Mouse (Mus musculus) retina, embryonic 14.5 days (tissue): Measurements from ENCODE around the gene Mrps6.

Experiments
- DNase-seq: peaks from one replicate; pipeline ENCODE4 v3.0.0-alpha.2; 2015; ENCODE audit warnings: low spot score

Gene Mrps6

DNA sequence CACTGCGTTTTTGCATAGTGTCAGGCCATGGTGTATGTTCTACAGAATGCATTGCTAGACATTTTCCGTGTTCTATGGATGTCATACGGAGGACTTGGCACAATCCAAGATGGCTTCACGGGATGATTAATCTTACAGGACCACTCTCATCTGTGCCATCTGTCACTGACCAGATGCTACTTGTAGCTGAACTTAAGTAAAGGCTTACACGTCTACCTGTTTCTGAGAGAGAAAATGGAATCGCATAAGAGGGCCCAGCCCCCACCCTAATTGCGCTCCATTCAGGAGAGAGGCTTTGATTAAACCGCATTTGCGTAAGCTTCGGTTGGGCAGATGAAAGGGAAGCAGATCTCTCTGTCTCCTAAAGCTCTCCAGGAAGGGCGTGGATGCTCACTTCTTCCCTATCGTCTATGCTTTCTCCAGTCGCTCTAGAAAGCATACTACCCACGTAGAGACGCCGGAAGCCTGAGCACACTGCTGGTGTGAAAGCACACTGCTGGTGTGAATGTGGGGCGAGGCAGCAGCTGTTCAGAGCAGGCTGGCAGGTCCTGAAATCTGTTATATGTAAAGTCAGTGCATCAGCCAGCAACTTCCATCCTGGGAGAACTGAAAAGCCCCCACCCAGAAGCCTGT is 62.9 kb downstream of the Mrps6 start:
- no peak for DNase-seq

DNA sequence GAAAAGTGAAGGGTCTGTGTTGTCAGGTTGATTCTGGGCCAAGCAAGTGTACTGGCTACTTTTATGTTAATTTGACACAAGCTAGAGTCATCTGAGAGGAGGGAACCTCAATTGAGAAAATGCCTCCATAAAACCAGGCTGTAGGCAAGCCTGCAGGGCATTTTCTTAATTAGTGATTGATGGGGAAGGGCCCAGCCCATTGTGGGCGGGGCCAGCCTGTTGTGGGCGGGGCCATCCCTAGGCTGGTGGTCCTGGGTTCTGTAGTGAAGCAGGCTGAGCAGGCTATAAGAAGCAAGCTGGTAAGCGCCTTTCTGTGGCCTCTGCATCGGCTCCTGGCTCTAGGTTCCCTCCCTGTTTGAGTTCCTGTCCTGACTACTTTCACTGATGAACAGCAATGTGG is 69.2 kb downstream of the Mrps6 start:
- DNase-seq, result no peak

DNA sequence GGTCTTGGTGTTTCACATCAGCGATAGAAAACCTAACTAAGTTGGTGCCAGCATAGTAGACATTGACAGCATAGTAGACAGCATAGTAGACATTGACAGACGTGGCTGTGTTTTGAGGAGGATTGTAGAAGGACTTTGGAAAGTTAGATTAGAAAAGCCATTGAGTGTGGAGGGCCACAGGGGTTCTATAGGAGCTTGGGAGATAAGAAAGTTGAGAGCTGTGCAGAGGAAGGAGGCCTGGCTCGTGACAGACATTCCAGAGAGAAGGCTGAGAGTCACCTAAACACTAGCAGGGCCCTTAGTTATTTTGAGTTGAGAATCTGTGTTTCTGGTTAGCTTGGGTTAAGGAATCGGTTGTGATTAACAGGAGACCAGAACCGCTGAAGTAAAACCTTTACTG is 69.6 kb downstream of the Mrps6 start:
- DNase-seq, result no peak

DNA sequence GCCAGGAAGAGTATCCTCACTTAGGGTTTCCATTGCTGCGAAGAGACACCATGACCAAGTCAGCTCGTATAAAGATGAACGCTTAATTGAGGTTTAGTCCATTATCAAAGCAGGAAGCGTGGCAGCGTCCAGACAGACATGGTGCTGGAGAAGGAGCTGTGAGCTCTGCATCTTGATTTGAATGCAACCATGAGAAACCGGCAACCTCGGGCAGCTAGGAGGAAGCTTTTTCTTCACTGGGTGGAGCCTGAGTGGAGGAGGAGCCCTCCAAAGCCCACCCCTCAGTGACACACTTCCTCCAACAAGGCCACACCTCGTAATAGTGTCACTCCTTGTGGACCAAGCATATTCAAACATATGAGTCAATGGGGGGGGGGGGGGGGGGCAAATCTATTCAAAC is 71.8 kb downstream of the Mrps6 start:
- DNase-seq, result no peak

DNA sequence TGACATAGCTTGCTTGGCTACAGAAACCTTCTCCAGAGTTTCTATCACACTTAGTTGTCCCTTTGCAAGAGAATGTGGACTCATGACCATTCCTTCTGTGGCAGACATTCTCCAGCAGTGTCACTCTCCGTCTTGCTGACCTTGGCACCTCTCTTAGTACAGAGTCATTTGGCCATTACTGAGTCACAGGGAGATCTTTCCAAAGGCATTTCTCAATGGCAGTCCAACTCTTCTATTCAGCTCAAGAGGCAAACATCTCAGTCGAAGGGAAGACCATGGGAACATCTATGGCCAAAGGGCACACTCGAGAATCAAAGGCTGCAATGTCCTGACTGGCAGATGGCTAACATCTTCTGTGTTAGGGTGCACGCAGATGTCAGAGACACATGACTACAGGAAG is 74.4 kb downstream of the Mrps6 start:
- DNase-seq, result no peak

DNA sequence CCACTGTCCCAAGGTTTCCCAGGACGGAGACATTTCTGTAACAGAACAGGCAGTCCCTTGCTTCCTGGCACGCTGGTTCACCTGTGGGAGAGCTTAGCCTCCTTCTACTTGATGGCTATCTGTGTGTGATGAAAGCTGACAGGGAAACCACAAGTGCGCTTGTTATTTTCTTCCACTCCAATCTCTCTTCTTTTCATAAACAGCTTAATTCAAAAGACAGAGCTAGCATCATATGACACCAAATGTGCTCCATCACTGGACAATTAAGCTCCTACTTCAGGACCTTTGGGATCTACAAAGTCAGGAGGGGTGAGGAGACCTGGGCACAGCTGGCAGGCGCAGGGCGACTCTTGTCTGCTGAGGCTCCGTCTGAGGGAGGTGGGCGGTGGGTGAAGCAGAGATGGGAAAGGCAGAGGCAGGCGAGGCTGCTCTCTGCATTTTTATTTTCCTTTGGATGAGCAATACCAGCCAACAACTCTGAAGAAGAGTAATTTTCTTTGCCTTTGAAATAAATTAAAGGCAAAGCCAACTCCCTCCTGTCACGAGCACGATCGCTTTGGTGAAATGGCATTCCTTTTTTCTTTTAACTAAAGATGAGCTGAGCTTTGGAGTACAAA is 76.2 kb downstream of the Mrps6 start:
- no peak for DNase-seq

DNA sequence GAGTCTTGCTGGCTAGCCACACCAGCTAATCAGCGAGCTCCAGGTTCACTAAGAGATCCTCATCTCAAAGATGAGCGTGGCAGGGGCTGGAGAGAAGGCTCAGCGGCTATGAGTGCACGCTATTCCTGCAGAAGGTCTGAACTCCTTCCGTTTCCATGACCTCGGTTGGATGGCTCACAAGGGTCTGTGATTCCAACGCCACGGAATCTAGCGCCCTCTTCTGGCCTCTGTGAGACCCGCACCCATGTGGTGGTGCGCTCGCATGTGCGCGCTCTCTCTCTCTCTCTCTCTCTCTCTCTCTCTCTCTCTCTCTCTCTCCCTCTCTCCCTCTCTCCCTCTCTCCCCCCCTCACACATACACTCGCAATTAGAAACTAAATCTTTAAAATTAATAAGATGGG is 78.2 kb downstream of the Mrps6 start:
- no peak for DNase-seq

DNA sequence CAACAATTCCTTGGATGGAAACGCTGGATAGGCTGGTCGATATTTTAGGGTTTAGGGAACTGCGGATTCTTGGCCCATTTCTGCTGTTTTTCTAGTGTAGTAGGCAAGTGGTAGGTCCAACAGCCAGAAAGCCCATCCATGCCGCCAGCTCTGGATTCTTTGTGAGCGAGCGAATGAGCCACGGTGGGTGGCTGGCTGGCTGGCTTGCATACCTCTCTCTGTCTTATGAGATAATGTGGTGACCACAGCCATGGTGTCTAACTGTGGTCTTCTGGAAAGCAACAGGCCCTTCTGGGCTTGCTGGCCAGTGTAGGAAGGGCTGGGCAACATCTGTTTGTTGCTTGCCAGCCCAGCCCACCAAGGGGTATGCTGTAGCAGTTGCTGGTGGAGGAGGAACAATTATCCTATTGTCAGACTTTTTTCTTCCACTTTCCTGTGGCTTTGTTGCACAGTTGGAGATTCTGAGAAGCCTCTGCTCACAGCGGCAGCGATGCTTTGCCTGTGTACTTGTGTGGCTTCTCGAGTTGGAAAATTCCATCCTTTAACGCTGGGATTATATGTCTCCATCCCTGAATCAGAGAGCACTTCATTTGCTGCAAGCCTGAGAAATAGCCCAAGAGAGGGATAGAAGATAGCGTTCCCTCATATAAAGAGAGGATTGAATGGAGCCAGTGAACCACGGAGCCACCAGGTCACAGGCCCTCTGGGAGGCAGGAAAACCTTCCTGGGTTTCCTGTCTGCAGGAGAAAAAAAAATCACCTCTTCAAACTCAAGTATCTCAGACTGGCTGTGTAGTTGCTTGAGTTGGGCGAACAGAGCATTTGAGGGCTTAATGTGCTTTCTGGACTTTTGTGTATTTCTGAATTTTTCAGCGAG is 81.6 kb downstream of the Mrps6 start:
- peak; percentile 57 for DNase-seq

DNA sequence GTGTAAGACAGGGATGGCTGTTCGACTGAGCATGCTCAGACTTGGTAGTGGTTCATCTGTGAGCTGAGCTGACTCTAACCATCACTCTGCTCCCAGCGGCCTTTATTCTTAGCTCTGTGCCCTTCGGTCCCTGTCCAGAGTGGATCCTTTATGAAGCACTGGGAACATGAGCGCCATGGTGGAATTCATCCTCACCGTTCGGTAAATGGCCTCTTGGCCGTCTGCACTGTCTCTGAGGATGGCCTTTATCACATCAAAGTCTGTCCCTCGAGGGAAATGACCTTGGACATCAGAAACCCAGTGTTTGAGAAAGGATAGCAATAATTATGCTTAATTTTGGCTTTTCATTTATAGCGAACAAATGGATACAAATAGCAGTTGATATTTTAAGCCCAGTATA is 82.3 kb downstream of the Mrps6 start:
- DNase-seq, result no peak

DNA sequence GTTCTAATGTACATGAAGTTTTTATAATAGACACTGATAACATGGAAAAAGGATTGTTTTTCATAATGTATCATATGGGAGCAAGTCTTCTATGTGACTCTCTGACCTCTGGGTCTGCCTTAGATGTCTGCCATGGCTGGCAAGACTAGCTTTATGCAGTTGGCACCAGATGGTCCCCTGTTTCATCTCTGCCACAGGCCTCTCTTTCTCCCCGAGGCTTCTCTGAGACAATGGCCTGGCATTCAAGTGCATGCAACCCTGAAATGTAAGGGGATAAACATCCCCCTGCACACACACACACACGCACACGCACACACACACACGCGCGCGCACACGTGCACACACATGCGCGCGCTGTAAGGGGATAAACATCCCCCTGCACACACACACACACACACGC is 83.0 kb downstream of the Mrps6 start:
- DNase-seq, result no peak

DNA sequence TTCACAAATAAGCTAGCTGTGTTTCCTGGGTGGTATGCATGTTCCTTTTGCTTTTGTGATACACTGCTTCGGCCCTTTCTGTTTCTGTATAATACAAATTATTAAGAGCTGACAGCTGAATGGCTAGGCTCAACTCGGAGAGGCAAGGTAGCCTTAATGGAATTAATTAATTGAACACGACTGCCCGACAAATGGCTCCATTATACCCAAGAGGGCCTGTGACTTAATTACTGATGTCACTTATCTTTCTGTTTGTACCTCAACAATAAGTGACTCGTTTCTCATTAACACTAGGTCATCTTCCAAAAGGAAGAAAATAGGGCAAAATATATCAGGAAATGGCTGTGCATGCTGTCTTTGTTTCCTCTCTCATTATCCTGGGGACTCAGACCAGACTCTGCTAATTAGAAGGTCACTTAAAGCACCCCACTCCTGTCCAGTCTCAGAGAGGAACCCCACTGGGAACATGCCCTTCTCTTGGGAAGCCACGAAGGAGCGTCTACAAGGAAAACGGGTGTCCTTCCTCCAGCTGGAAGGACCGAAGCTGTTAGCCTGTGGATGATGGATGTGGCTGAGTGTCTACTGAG is 84.4 kb downstream of the Mrps6 start:
- DNase-seq, result peak; percentile 72

DNA sequence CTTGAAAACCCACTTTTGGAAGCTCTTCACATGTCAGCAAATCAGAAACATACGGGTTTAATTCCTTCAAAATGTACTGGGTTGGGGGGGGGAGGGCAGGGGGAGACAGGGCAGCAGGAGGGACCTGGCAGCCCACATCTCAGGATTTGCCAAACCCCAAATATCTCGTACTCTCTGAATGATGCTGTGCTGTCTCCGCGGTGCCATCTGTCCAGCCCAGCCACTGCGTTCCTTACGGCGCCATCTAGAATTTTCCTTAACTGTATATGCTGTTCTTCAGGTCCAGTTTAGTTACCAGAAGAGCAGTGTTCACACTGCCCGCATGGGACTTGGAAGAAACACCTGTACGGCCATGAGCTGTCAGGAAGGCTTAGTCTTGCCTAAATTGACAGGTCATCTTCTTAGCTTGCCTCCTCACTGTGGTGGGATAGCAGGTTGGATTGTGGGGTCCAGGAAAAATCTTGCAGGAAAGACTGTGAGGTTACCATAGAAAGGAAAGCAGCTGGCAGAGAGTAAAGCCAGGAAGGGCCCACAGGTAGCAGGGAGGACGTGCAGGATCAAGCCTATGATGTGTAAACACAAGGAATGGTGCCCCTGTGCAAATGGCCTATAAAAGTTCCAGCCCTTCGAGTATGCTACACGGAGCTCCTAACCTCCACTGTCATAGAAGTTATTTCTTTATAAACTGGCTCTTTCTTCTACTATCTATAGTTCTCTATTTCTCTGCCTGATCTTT is 89.7 kb downstream of the Mrps6 start:
- DNase-seq, result no peak

DNA sequence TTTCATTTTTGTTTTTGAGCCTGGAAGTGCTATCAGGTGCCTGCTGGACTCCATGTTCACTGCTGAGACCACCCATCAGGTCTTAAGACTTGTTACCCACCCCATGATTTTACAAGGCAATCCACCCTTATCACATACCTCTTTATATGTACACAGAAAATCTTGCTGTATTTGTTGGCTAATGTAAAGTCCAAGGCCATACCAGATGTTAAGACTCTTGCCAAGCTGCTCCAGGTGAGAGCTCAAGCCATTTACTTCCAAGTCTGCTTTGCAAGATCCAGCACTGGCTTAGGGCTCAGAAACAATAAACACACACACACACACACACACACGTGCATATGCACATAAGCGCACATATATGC is 90.3 kb downstream of the Mrps6 start:
- DNase-seq, result no peak

DNA sequence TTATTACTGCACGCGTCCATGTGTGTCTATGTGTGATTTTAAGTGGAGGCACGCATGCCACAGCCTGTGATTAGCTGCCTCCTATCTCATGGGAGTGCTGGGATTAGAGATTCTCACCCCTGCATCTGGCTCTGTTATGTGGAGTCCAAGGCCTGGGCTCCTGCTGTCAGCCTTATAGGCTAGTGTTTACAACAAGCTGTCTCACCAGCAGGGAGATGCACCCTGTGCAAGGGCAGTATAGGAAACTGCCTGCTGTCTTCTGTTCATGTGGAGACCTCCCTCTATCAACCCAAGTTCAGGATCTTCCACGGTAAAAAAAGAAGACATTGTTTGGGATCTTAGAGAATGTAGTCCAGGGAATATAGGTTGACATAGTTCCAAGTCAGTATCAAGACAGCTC is 92.9 kb downstream of the Mrps6 start:
- DNase-seq, result no peak

DNA sequence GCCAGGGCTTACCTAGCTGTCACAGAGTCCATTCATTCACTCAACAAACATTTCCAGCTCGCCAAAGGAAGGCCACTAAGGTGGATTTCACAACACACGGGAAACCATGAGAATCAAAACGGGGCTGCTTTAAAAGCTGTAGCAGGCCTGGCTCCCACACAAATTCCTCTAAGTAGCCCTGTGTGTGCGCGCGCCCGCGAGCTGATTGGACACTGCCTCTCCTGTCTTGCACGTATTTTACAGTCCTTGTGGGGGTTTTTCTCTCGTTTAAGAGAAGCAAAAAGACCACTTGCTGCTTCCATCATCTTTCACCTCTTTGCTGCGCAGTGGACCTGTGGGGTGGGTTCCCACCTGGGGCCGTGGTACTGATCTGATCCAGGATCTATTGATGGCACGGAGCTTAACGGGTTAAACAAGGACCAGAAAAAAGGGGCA is 100.0 kb downstream of the Mrps6 start:
- DNase-seq, result peak; percentile 45

DNA sequence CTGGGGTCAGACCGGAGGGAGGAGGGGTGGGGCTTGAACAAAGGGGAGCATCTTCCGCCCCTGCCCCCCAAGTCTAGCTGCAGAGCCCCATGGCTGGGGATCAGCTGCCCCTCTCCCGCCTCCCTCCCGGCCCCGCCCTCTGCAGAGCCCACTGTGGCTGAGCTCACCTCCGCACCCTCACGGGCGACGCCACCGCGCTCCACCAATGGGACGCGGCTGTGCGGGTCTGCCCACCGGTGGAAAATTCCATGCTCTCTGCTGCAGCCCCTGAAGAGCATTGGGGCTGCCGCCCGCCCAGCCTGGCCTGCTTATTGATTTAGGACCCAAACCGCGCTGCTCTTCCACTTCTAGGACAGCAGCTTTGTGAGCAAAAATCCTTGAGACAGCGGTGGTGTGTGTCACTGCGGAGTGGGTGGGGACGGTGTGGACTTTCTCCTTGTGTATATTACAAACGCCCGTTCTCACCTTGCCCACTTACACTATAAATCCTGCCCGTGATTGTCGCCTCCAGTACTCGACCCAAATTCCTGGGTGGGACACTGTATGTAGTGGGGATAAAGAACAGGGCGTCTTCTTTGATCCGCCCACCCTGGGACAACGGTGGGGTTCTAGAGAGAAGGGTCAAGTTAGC is 100.5 kb downstream of the Mrps6 start:
- DNase-seq, result peak; percentile 67

DNA sequence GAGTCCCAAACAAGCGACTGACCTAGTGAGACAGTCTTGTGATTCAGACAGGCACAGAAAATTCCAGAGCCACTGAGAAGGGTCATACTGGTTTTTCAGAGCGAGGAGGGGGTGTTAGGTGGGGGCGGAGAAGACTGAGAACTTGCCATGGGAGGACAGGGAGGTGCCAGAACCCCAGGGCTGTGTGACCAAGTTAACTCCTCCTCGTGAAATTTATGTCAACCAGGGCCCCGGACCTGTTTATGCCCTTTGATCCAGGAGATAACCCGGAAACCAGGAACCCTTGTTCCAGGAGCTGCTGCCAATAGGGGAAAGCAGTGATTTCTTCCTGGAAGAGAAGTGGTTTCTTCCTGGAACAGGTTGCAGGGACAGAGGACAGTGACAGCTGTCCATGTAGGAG is 101.0 kb downstream of the Mrps6 start:
- no peak for DNase-seq
